ENCODE assay signal across 8 mouse cellular contexts in the genomic region with DNA sequence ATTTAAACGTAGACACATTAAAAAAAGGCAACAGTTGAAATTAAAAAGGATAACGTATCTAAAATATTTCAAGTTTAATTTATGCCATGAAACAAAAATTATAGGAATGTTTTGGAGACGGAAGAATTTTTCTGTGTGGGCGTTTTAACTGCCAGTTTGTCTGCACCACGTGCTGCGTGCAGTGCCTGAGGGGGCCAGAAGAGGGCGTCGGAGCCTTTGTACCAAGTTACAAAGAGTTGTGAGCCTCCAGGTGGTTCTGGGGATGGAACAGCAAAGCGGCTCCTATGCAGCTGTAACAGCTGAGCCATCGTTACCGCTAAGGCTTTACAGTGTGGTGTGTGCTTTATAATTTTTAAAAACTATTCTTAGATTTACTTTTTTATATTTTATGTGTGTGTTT. TPM values are rescaled to one million over a fixed set of nuclear protein-coding genes. Genes with fewer than 3 reads are reported as not detected.
A peak's percentile ranks its signal among the peaks of the same experiment; 100 is the strongest.
DNase-seq lines count a peak whose midpoint lies in the region; ATAC-seq and TF ChIP-seq lines count a peak whose summit lies in the region.

No protein-coding gene starts in this region.

- peak overlapping the region; percentile 99 for H3K4me3 ChIP-seq in cortical plate, adult 2 months (ENCODE audit: insufficient read depth, low read length)
- H3K4me3 ChIP-seq in myocyte, result peak overlapping the region; percentile 82
- H3K4me3 ChIP-seq in stomach, embryonic 14.5 days (ENCODE audit: low read depth, low read length), result no peak overlapping the region

- H3K4me1 ChIP-seq in cortical plate, adult 2 months (ENCODE audit: control insufficient read depth, insufficient read depth, low read length), result peaks cover 27% of the 10 kb centered on the region
- peaks cover 40% of the 10 kb centered on the region; the same call in 1 of the 2 replicates for H3K4me1 ChIP-seq in stomach, embryonic 14.5 days (ENCODE audit: control insufficient read depth, insufficient read depth, low read length)

- H3K4me2 ChIP-seq in myocyte (ENCODE audit: low read depth), result peak overlapping the region; percentile 81
- H3K4me2 ChIP-seq in stomach, embryonic 14.5 days (replicated peaks; ENCODE audit: low read depth, low read length), result peak overlapping the region; percentile 83

- H3K9me3 ChIP-seq in stomach, embryonic 14.5 days (ENCODE audit: control insufficient read depth, low read depth, low read length), result no peaks in the 10 kb centered on the region

- peak; percentile 47 for DNase-seq in gastrocnemius, adult 18-20 months (ENCODE audit: low spot score)
- no peak for DNase-seq in gastrocnemius, adult 8-10 months (ENCODE audit: low spot score in 2 of 2)
- peak; percentile 50 to 51 for DNase-seq in gastrocnemius, postnatal 36 days
- peak; percentile 88 for DNase-seq in kidney, adult 9 months
- peak; percentile 80 for DNase-seq in liver

- no peak overlapping the region for H3K9ac ChIP-seq in stomach, embryonic 14.5 days (replicated peaks; ENCODE audit: low read depth, low read length)

- no peak overlapping the region for H3K27ac ChIP-seq in cortical plate, adult 2 months (ENCODE audit: insufficient read depth, low read length)
- no peak overlapping the region for H3K27ac ChIP-seq in stomach, embryonic 14.5 days (ENCODE audit: low read length)

- peaks cover 51% of the 10 kb centered on the region for H3K79me2 ChIP-seq in myocyte (ENCODE audit: control insufficient read depth, insufficient read depth)

- H3K27me3 ChIP-seq in myocyte (ENCODE audit: control insufficient read depth, insufficient read depth, insufficient read length), result no peaks in the 10 kb centered on the region
- H3K27me3 ChIP-seq in stomach, embryonic 14.5 days (ENCODE audit: control insufficient read depth, insufficient read depth, low read length), result no peaks in the 10 kb centered on the region

- 42% methylated on average over 11 of the region's 11 CpGs for WGBS in stomach, embryonic 14.5 days

- H3K36me3 ChIP-seq in myocyte (ENCODE audit: control insufficient read depth, insufficient read depth), result no peaks in the 10 kb centered on the region
- H3K36me3 ChIP-seq in stomach, embryonic 14.5 days (ENCODE audit: control insufficient read depth, insufficient read depth, low read length), result no peaks in the 10 kb centered on the region; the same call in 1 of the 2 replicates

- intact Hi-C loops in gastrocnemius, postnatal 36 days (cut with DNase I), result no loop called here

- ATAC-seq in stomach, embryonic 14.5 days (ENCODE audit: insufficient number of reproducible peaks, insufficient read depth, low FRiP score, low read depth), result no peak

- no peak overlapping the region for H3ac ChIP-seq in myocyte (ENCODE audit: control insufficient read depth, insufficient read length)

- TF ChIP-seq POLR2A in cortical plate, adult 2 months (IDR thresholded peaks at IDR 0.05; ENCODE audit: extremely low read depth, insufficient read depth, low read length), result no peak
- no peak for TF ChIP-seq POLR2A in myocyte (IDR thresholded peaks at IDR 0.05; ENCODE audit: insufficient read length, low read depth)

- peak; percentile 72 for TF ChIP-seq CTCF in cortical plate, adult 2 months (IDR thresholded peaks at IDR 0.05; ENCODE audit: extremely low read depth, insufficient read depth, low read length)

TF ChIP-seq in myocyte, 11 proteins besides CTCF, POLR2A, EP300 and RAD21:
- TF ChIP-seq USF1 (IDR thresholded peaks at IDR 0.05; ENCODE audit: low read depth) (peak; percentile 81), TCF12 (IDR thresholded peaks at IDR 0.05; ENCODE audit: insufficient read depth, poor library complexity, severe bottlenecking) (no peak)

RNA-seq across cellular contexts. Expression of a gene that starts 1.6 kb away (rescaled TPM):
- 100 to 1,000 TPM in 1 of 2 experiments, 10 to 100 TPM in 1; 94.9 to 120 TPM for total RNA-seq in gastrocnemius, adult 18-20 months (2021)
- total RNA-seq in gastrocnemius, adult 8-10 months (2022), result 100 to 1,000 TPM in 3 of 4 experiments, 10 to 100 TPM in 1; 94.3 to 146 (median 115) TPM
- 414 and 428 TPM in 2 replicates for polyA plus RNA-seq in cortical plate, adult 2 months (2012; rRNA removed)
- 10 to 100 TPM; 84.2 to 90.8 TPM for total RNA-seq in gastrocnemius, postnatal 36 days (2021)
- polyA plus RNA-seq in myocyte (2012; fragmentation: generic; extraction: Trizol), result 142 TPM
- 40.0 and 53.1 TPM in 2 replicates for polyA plus RNA-seq in stomach, embryonic 14.5 days (2014; fragmentation: Nextera tagmentation; extraction: Ambion mirVana)

RNA-seq across cellular contexts. Expression of a gene that starts 30.1 kb away (rescaled TPM):
- 1 to 10 TPM; 1.4 to 1.9 TPM for total RNA-seq in gastrocnemius, adult 18-20 months (2021)
- 1 to 10 TPM in 3 of 4 experiments, under 1 TPM in 1; 0.89 to 1.8 (median 1.2) TPM for total RNA-seq in gastrocnemius, adult 8-10 months (2022)
- 16.8 and 18.5 TPM in 2 replicates for polyA plus RNA-seq in cortical plate, adult 2 months (2012; rRNA removed)
- total RNA-seq in gastrocnemius, postnatal 36 days (2021), result 1 to 10 TPM; 2.1 to 2.5 TPM
- 13.6 TPM for polyA plus RNA-seq in myocyte (2012; fragmentation: generic; extraction: Trizol)
- polyA plus RNA-seq in stomach, embryonic 14.5 days (2014; fragmentation: Nextera tagmentation; extraction: Ambion mirVana), result 91.7 and 102 TPM in 2 replicates

RNA-seq across cellular contexts. Expression of a gene that starts 39.8 kb away (rescaled TPM):
- 1 to 10 TPM; 5.7 to 6.9 TPM for total RNA-seq in gastrocnemius, adult 18-20 months (2021)
- 1 to 10 TPM; 5.5 to 7.5 (median 6.9) TPM for total RNA-seq in gastrocnemius, adult 8-10 months (2022)
- polyA plus RNA-seq in cortical plate, adult 2 months (2012; rRNA removed), result 2.1 and 2.9 TPM in 2 replicates
- 1 to 10 TPM; 4.1 to 5.0 TPM for total RNA-seq in gastrocnemius, postnatal 36 days (2021)
- 2.2 TPM for polyA plus RNA-seq in myocyte (2012; fragmentation: generic; extraction: Trizol)
- 10.9 and 14.5 TPM in 2 replicates for polyA plus RNA-seq in stomach, embryonic 14.5 days (2014; fragmentation: Nextera tagmentation; extraction: Ambion mirVana)

RNA-seq across cellular contexts. Expression of a gene that starts 55.1 kb away (rescaled TPM):
- total RNA-seq in gastrocnemius, adult 18-20 months (2021), result under 1 TPM; 0.09 to 0.11 TPM
- under 1 TPM; 0.05 to 0.17 (median 0.09) TPM for total RNA-seq in gastrocnemius, adult 8-10 months (2022)
- 9.1 TPM in 2 replicates for polyA plus RNA-seq in cortical plate, adult 2 months (2012; rRNA removed)
- total RNA-seq in gastrocnemius, postnatal 36 days (2021), result under 1 TPM; 0.03 to 0.07 TPM
- polyA plus RNA-seq in myocyte (2012; fragmentation: generic; extraction: Trizol), result 0.02 TPM
- polyA plus RNA-seq in stomach, embryonic 14.5 days (2014; fragmentation: Nextera tagmentation; extraction: Ambion mirVana), result 0.69 and 0.78 TPM in 2 replicates

Comparison
In these comparisons a context has a peak if more than half of its experiments do, and no peak if none do; other contexts are left out.
1. DNase-seq: peak in gastrocnemius, adult 18-20 months (single experiment), gastrocnemius, postnatal 36 days (2 of 2), kidney, adult 9 months (single experiment) and liver (single experiment); none in gastrocnemius, adult 8-10 months (0 of 2).